Mouse (Mus musculus) stomach, embryonic 16.5 days (tissue): Measurements from ENCODE around the gene Slc44a1. TPM values are rescaled to one million over a fixed set of nuclear protein-coding genes. Genes with fewer than 3 reads are reported as not detected.

Source experiments
- ATAC-seq: fragments of 200-750 bp; cut with Nextera tagmentation; 2 replicates; pipeline ENCODE4 v1.8.0; 2017; ENCODE audit warnings: moderate number of reproducible peaks, moderate TSS enrichment; ENCODE audit not compliant: insufficient read depth, low FRiP score
- H3K27ac ChIP-seq: fragments of 300-500 bp; sonication (generic); 2 replicates; pipeline ENCODE4 v1.5.1; 2014; ENCODE audit warnings: low read length
- H3K27me3 ChIP-seq: fragments of 300-500 bp; sonication (generic); 2 replicates; pipeline ENCODE4 v1.6.1; 2014; ENCODE audit warnings: low read length, control low read depth, mixed read lengths; ENCODE audit not compliant: control insufficient read depth, insufficient read depth
- H3K36me3 ChIP-seq: fragments of 300-500 bp; sonication (generic); 2 replicates; pipeline ENCODE4 v1.6.1; 2014; ENCODE audit warnings: low read length; ENCODE audit not compliant: control insufficient read depth, insufficient read depth
- H3K4me1 ChIP-seq: fragments of 300-500 bp; sonication (generic); 2 replicates; pipeline ENCODE4 v1.6.1; 2014; ENCODE audit warnings: low read length, control low read depth, mixed read lengths; ENCODE audit not compliant: control insufficient read depth, insufficient read depth
- H3K4me2 ChIP-seq: fragments of 300-500 bp; sonication (generic); 2 replicates; pipeline ENCODE4 v1.6.1; 2014; ENCODE audit warnings: low read depth, low read length, mixed read lengths
- H3K4me3 ChIP-seq: fragments of 300-500 bp; sonication (generic); replicated peaks from 2 replicates; pipeline ENCODE4 v1.5.1; 2014; ENCODE audit warnings: mild to moderate bottlenecking, low read length
- H3K9ac ChIP-seq: fragments of 300-500 bp; sonication (generic); 2 replicates; pipeline ENCODE4 v1.6.1; 2014; ENCODE audit warnings: low read length
- H3K9me3 ChIP-seq: fragments of 300-500 bp; sonication (generic); replicated peaks from 2 replicates; pipeline ENCODE4 v1.6.1; 2016; ENCODE audit warnings: low read length, control low read depth; ENCODE audit not compliant: control insufficient read depth
- WGBS: fragments of 180-500 bp; shearing (Covaris S2); extraction: QIAGEN DNeasy Blood & Tissue Kit; methylation state at CpG from one replicate; pipeline ENCODE4 v1.1.7; 2014; 5-methylcytosine and 5-hydroxymethylcytosine counted together
- polyA plus RNA-seq: library from polyadenylated mRNA; unstranded; fragments of >200 nt; fragmentation: Nextera tagmentation; extraction: Ambion mirVana; gene quantifications from 2 replicates; pipeline ENCODE4 v1.2.1, GENCODE M21; 2015

The Slc44a1 gene
- polyA plus RNA-seq, result 16.7 and 17.2 TPM in 2 replicates

GRCm38 (mm10) chr4:53440010-53440815, at the start of gene Slc44a1:
TSS of gene Slc44a1 (plus strand) at chr4:53440413.
- peak within 1 kb of the TSS; percentile 72 for H3K4me3 ChIP-seq
- H3K27ac ChIP-seq, result peak within 1 kb of the TSS; percentile 96
- peak within 1 kb of the TSS; percentile 95 for H3K4me2 ChIP-seq
- H3K27me3 ChIP-seq, result no peaks in the 10 kb centered on the region
- H3K9ac ChIP-seq, result peak within 1 kb of the TSS; percentile 91
- peaks cover 26% of the 10 kb centered on the region for H3K4me1 ChIP-seq
- WGBS, result under 1% methylated on average over 107 of the region's 122 CpGs
- H3K9me3 ChIP-seq, result no peaks in the 10 kb centered on the region
- peak; percentile 98 for ATAC-seq
- no peaks in the 10 kb centered on the region for H3K36me3 ChIP-seq

- H3K4me1 ChIP-seq, result peaks cover 10% of the 10 kb centered on the region
- WGBS, result 53% methylated on average over 3 of the region's 3 CpGs
- H3K9me3 ChIP-seq, result no peaks in the 10 kb centered on the region
- H3K27me3 ChIP-seq, result no peaks in the 10 kb centered on the region
- no peak overlapping the region for H3K4me2 ChIP-seq
- H3K9ac ChIP-seq, result no peak overlapping the region
- H3K36me3 ChIP-seq, result no peaks in the 10 kb centered on the region
- ATAC-seq, result no peak
- no peak overlapping the region for H3K4me3 ChIP-seq
- no peak overlapping the region for H3K27ac ChIP-seq
These were observed 45.2 kb upstream of the Slc44a1 start for GRCm38 (mm10) chr4:53395002-53395401.

GRCm38 (mm10) chr4:53396623-53397192, 43.5 kb upstream of the Slc44a1 start:
- Histone ChIP-seq H3K4me2 (no peak overlapping the region), H3K4me3 (no peak overlapping the region), H3K9me3 (no peaks in the 10 kb centered on the region), H3K27ac (no peak overlapping the region), H3K36me3 (no peaks in the 10 kb centered on the region), H3K4me1 (peaks cover 10% of the 10 kb centered on the region), H3K9ac (no peak overlapping the region), H3K27me3 (no peaks in the 10 kb centered on the region)
- no peak for ATAC-seq
- 68% methylated on average over 11 of the region's 11 CpGs for WGBS

GRCm38 (mm10) chr4:53397280-53398117, 42.7 kb upstream of the Slc44a1 start:
- 58% methylated on average over 4 of the region's 4 CpGs for WGBS

GRCm38 (mm10) chr4:53398561-53398960, 41.7 kb upstream of the Slc44a1 start:
- Histone ChIP-seq H3K9ac (no peak overlapping the region), H3K9me3 (no peaks in the 10 kb centered on the region), H3K4me3 (no peak overlapping the region), H3K4me2 (no peak overlapping the region), H3K36me3 (no peaks in the 10 kb centered on the region), H3K27ac (no peak overlapping the region), H3K27me3 (no peaks in the 10 kb centered on the region), H3K4me1 (peaks cover 10% of the 10 kb centered on the region)
- ATAC-seq, result no peak
- WGBS, result 59% methylated on average over 5 of the region's 5 CpGs

More at GRCm38 (mm10) chr4:53397280-53398117, 42.7 kb upstream of the Slc44a1 start:
- Histone ChIP-seq H3K4me1 (peaks cover 10% of the 10 kb centered on the region), H3K27ac (no peak overlapping the region), H3K9ac (no peak overlapping the region), H3K4me2 (no peak overlapping the region), H3K9me3 (no peaks in the 10 kb centered on the region), H3K4me3 (no peak overlapping the region), H3K36me3 (no peaks in the 10 kb centered on the region), H3K27me3 (no peaks in the 10 kb centered on the region)
- no peak for ATAC-seq

GRCm38 (mm10) chr4:53399428-53399827, 40.8 kb upstream of the Slc44a1 start:
- Histone ChIP-seq H3K4me2 (no peak overlapping the region), H3K9me3 (no peaks in the 10 kb centered on the region), H3K27ac (no peak overlapping the region), H3K4me3 (no peak overlapping the region), H3K4me1 (peaks cover 10% of the 10 kb centered on the region), H3K36me3 (no peaks in the 10 kb centered on the region), H3K9ac (no peak overlapping the region), H3K27me3 (no peaks in the 10 kb centered on the region)
- no peak for ATAC-seq
- WGBS, result 71% methylated on average over 1 of the region's 1 CpGs

GRCm38 (mm10) chr4:53403386-53403785, 36.8 kb upstream of the Slc44a1 start:
- WGBS, result 88% methylated on average over 12 of the region's 12 CpGs
- ATAC-seq, result no peak

GRCm38 (mm10) chr4:53404431-53404925, 35.7 kb upstream of the Slc44a1 start:
- ATAC-seq, result no peak
- Histone ChIP-seq H3K9me3 (no peaks in the 10 kb centered on the region), H3K27me3 (no peaks in the 10 kb centered on the region), H3K4me1 (0 out of 2 replicates have a peak, but pooled peaks cover under 1% of the 10 kb centered on the region), H3K27ac (no peak overlapping the region), H3K9ac (no peak overlapping the region), H3K4me3 (no peak overlapping the region), H3K4me2 (no peak overlapping the region), H3K36me3 (no peaks in the 10 kb centered on the region)
- WGBS, result 82% methylated on average over 6 of the region's 6 CpGs

More at GRCm38 (mm10) chr4:53403386-53403785, 36.8 kb upstream of the Slc44a1 start:
- no peaks in the 10 kb centered on the region for H3K27me3 ChIP-seq
- H3K4me2 ChIP-seq, result no peak overlapping the region
- H3K9ac ChIP-seq, result no peak overlapping the region
- no peaks in the 10 kb centered on the region for H3K4me1 ChIP-seq
- no peaks in the 10 kb centered on the region for H3K36me3 ChIP-seq
- H3K4me3 ChIP-seq, result no peak overlapping the region
- H3K27ac ChIP-seq, result no peak overlapping the region
- no peaks in the 10 kb centered on the region for H3K9me3 ChIP-seq
